Mouse (Mus musculus) c-Kit-negative CD71-positive TER-119-positive erythroid progenitor cells, embryonic 14.5 days (primary cell): Measurements from ENCODE around the gene Spire2.

Experiments
- DNase-seq: peaks from one replicate; pipeline ENCODE4 v3.0.0-alpha.2; 2013; ENCODE audit warnings: low read depth, low spot score

Spire2 gene

GRCm38 (mm10) chr8:123333864-123334263 lies 1.4 kb downstream of the Spire2 start:
- DNase-seq = no peak

GRCm38 (mm10) chr8:123334467-123334866 lies 2.0 kb downstream of the Spire2 start:
- no peak for DNase-seq

- no peak for DNase-seq
Observed at GRCm38 (mm10) chr8:123337475-123337874, 5.0 kb downstream of the Spire2 start.

- no peak for DNase-seq
Observed at GRCm38 (mm10) chr8:123340071-123340470, 7.6 kb downstream of the Spire2 start.

DNA sequence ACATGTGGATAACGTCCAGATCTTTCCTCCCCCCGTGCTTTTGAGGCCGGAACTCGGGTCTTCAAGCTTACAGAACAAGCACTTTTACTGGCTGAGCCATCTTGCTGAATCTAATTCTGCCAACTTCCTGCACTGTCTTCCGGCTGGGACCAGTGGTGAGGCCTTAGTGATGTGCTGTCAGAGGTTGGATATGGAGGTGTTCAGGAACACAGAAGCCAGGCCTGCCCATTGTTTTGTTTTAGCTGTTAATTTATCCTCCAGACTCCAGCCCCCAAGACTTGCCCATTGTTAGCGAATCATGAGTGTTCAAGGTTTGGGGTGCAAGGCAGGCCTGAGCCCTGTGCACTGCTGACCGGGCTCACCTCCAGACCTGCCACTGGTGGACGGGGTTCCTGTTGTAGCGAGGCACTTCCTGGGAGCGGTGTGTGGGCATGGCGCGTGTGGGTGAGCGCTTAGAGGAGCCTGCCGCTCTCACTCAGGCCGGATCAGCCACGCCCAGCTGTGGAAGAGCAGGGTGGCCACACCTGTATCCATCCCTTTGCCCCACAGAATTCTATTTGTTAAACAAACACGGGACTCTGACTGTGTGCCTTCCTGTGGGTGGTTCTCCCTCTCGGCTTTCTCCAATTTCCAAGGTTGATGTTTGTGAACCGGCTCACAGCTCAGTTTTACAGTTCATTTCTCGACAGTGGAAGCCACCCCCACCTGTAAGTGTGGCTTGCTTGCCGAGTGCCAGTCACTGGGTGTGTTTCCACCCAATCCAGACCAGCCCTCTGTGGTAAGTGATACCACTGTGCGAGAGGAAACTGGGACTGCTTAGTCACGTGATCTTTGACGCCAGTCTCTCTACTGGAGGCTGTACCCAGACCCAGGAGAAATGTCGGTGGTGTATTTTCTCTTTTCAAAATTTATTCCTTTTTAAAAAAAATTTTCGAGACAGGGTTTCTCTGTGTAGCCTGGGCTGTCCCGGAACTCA lies 8.8 kb downstream of the Spire2 start:
- DNase-seq = no peak

- no peak for DNase-seq
Observed at GRCm38 (mm10) chr8:123342253-123342652, 9.7 kb downstream of the Spire2 start.

GRCm38 (mm10) chr8:123342911-123343310 lies 10.4 kb downstream of the Spire2 start:
- no peak for DNase-seq

GRCm38 (mm10) chr8:123343422-123343821 lies 10.9 kb downstream of the Spire2 start:
- no peak for DNase-seq

DNA sequence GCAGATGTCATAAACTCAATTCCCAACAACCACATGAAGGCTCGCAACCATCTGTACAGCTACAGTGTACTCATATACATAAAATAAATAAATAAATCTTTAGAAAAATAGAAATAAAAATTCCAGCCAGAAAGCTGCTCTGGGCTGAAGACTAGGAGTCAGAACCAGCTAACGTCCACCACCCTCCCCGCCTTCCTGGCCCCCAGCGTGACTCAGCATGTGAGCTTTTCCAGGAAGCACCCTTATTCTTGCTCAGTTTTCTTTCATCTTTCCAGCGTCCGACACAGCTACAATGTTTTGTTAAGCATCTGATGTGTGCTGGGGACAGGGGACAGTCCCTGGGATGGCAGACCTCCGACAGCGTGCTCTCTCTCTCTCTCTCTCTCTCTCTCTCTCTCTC lies 12.6 kb downstream of the Spire2 start:
- no peak for DNase-seq

DNA sequence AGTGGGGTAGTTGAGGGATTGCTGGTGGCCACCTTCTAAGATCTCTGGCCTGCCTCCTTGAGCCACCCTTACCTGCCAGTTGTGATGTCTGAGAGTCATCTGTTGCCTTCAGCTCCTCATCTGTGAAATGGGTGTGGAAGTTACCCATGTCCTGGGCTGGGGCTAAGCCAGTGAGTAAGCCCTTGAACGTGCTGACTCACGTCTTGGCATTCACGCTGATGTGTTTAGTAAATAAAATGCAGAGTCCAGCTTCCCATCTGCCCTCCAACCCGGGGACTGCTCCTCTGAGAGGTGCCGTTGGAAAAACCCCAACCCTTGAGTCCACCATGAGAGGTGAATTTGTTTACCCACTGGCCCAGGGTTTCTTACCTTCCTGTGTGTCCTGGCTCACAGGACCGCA lies 13.3 kb downstream of the Spire2 start:
- DNase-seq = no peak

GRCm38 (mm10) chr8:123347293-123347692 lies 14.8 kb downstream of the Spire2 start:
- DNase-seq = no peak

GRCm38 (mm10) chr8:123348237-123348843 lies 15.8 kb downstream of the Spire2 start:
- no peak for DNase-seq

DNA sequence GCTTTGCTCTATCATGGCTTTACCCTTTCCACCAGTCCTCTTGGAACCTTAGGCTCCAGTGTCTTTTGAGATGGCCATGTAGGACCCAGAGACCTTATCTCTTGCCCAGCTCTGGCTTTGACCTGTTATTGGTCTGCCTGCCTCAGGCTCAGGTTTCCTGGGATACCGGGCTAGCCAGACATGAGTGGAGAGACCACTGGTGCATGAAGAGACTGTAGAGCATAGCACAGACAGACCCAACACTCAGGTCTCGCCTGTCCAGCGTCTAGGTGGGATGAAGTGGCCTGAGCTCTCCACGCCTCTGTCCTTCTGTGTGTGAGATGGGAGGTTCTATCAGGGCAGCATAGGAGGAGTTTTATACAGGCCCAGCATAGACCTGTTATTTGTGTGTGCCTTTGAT lies 16.6 kb downstream of the Spire2 start:
- no peak for DNase-seq

DNA sequence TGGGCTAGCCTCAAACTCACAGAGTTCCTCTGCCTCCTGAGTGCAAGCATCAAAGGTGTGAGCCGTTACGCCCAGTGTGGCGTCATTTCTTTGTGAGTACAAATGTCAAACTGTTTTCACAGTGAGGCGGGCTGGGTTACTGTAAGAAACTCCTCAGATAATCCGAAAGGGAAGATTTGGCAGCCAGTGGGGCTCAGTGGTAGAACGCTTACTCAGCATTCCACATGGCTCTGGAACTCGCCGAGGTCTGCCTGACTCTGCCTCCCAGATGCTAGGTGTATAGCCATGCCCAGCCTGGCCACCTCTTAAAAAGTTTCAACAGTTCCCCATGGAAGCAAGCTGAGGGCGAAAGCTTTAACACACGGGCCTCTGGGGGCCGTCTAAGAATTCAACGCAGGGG lies 19.6 kb downstream of the Spire2 start:
- no peak for DNase-seq

DNA sequence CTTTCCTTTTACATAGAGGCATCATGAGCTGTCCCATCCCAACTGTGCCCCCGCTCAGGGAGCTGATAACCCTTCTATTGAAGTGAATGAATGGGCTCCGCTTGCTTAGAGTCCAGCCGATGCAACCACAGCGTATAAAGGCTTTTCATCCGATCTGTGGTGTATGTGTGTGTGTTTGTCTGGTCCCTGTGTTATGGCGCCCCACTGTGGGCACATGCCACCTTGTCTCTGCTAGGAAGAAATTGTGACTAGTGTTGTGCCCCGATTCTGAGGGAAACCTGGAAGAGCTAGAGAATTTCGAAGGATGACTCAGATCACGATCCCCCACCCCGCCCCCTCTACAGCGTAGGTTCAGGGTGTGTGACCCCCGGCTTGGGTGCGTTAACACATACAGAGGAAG lies 20.3 kb downstream of the Spire2 start:
- DNase-seq = no peak

DNA sequence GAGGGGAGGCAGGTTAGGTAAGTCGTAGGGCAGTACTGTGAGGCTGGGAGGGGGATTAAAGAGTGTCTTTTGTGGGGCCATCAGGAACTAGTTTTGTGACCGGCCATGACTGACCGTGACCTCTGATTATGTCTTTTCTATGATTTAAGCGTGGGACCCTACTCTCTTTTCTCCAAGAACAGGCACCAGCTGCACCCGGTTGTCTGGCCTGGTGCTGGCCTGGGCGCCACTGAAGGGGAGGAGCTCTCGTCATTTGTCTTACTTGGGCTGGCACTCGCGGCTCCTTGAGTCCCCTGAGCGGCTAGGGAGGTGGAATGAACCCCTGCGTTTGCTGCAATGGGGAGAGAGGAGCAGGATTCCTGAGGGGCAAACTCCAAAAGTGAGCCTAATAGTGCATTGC lies 20.7 kb downstream of the Spire2 start:
- DNase-seq = no peak

DNA sequence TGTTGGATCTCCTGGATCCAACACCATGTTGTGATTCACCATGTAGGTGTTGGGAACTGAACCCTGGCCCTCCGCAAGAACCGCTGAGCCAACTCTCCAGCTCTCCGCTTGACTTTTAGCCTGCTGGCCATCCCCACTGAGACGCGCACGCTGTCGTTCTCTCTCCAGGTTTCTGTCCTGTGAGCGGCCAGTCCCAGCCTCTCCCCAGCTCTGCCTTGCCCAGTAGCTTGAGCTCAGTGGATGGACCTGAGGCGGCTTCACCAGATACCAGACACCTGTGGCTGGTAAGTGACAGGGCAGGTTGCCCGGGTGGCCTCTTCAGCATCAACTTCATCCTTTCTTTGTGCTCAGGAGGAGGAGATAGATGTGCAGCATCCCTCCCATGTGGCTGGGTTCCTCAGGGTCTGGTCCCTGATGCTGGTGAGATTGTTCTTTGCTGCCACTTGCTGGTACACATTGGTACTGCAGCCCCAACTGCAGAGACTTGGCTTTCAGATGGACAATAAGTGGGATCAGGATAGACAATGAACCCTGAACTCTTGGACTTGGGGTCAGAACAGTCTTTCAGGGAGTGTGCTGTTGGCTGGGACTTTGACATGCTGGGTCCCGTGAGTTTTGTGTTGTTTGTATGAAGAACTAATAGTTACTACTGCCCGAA lies 28.7 kb downstream of the Spire2 start:
- DNase-seq = peak; percentile 56

- peak; percentile 75 for DNase-seq
Observed at GRCm38 (mm10) chr8:123373403-123374238, 41.1 kb downstream of the Spire2 start, which contains the start of gene Tcf25. TSS of gene Tcf25 (plus strand) at chr8:123373753.

GRCm38 (mm10) chr8:123374239-123374578 lies 41.7 kb downstream of the Spire2 start:
- peak; percentile 79 for DNase-seq

- DNase-seq = no peak
Observed at GRCm38 (mm10) chr8:123375701-123376100, 43.2 kb downstream of the Spire2 start.

- no peak for DNase-seq
Observed at GRCm38 (mm10) chr8:123376106-123376505, 43.6 kb downstream of the Spire2 start.

- no peak for DNase-seq
Observed at GRCm38 (mm10) chr8:123381711-123382110, 49.2 kb downstream of the Spire2 start.
